Mouse (Mus musculus) 3134 (cell line): ENCODE results near the gene Gm13277.
"Not testable (repeated sequence)": the region's sequence is repeated elsewhere in the genome, so short reads cannot be mapped to it uniquely, and the experiment has no call there.

Experiments used
- DNase-seq: peaks from one replicate; pipeline ENCODE4 v3.0.0-alpha.2; 2011; ENCODE audit warnings: low spot score; ENCODE audit not compliant: insufficient read length; ENCODE audit errors: extremely low read depth

The Gm13277 gene

DNA sequence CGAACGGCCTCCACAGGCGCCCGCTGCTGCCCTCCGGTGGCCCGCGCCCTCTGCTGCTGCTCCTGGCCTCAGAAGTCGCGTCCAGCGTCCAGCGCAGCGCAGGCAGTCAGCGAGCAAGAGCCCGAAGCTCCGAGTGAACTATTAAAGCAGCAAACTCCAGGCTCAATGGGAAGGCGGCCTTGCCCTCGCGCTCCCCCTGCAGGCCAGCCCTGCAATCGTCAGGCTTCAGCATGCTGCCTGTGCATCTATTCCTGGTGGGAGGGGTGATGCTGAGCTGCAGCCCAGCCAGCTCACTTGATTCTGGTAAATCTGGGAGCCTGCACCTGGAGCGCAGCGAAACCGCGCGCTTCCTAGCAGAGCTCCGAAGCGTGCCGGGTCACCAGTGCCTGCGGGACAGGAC lies at the start of gene Gm13277:
Gene Gm13277, plus strand, starts transcription at position 231 of the 400 bp plus-strand sequence.
- not testable (repeated sequence) for DNase-seq

GRCm38 (mm10) chr4:88739036-88739435 lies 49.4 kb upstream of the Gm13277 start:
- no peak for DNase-seq

DNA sequence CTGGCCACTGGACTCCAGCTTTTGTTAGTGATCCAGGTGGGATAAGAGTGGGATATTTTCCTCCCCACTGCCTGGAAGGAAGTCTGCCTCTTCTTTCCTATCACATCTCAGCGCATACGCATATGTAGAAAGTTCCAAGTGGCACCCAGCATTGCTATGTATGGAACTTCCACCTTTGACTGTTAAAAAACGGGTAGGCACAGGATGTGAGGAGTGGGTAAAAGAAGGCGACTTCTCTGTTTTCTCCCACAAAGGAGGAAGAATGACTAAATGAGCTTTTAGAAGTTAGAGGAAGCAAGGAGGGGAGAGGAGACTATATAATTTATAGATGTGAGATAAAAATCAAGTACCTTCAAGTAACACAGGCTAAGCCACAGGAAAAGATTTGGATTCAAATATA lies 47.0 kb upstream of the Gm13277 start:
- DNase-seq = no peak

GRCm38 (mm10) chr4:88742771-88743371 lies 45.6 kb upstream of the Gm13277 start:
- DNase-seq = no peak

DNA sequence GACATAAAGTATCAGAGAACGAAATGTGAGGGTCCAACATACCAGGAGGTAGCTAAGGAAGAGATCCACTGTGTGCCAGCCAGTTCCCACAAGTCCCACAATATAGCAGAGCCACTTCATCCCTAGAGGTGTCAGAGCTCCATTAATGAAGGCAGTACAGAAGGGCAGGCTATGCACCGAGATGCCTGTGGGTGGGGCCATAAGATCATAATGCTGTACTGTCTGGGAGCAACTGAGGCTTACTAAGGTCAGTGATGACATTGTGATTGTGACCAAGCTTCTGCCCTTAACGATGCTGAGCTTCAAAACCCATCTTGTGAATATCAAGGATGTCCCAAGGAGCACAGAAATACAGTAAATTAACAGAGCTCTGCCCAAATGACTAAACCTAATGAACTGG lies 44.2 kb upstream of the Gm13277 start:
- no peak for DNase-seq

- DNase-seq = no peak
These were observed 38.5 kb upstream of the Gm13277 start for GRCm38 (mm10) chr4:88749926-88750325.

- not testable (repeated sequence) for DNase-seq
These were observed 33.6 kb upstream of the Gm13277 start, which contains the start of gene Gm13271 for GRCm38 (mm10) chr4:88754818-88755340. Gene Gm13271, plus strand, starts transcription at chr4:88754868.

GRCm38 (mm10) chr4:88756581-88757513 lies 31.6 kb upstream of the Gm13277 start:
- peak; percentile 21 for DNase-seq

DNA sequence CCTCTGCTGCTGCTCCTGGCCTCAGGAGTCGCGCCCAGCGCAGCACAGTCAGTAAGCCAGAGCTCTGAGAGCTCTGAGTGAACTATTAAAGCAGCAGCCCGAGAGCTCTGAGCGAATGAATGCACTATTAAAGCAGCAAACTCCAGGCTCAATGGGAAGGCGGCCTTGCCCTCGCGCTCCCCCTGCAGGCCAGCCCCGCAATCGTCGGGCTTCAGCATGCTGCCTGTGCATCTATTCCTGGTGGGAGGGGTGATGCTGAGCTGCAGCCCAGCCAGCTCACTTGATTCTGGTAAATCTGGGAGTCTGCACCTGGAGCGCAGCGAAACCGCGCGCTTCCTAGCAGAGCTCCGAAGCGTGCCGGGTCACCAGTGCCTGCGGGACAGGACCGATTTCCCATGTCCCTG lies 30.8 kb upstream of the Gm13277 start:
- not testable (repeated sequence) for DNase-seq

DNA sequence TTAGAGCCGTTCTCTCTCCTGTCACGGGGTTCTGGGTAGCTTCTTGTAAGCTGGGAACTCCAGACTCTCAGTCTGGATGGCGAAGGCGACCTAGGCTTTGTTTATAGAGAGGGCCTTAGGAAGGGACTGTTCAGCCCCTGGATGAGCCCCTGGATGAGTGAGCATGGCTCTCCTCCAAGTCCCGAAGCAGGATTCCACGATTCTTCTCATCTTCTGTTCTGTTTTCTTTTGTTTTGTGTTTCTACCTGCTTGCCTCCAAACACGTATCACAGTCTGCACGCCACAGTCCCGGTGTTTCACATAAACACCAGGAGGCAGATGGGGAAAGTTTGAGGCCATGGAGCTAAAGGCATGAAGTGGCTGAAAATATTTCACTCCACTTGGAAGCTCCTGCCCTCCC lies 29.7 kb upstream of the Gm13277 start:
- DNase-seq = not testable (repeated sequence)

GRCm38 (mm10) chr4:88759610-88760268 lies 28.7 kb upstream of the Gm13277 start, which contains the start of gene Gm13283:
Gene Gm13283, plus strand, starts transcription at chr4:88760119.
- DNase-seq = not testable (repeated sequence)

- not testable (repeated sequence) for DNase-seq
These were observed 28.0 kb upstream of the Gm13277 start for GRCm38 (mm10) chr4:88760431-88760830.

DNA sequence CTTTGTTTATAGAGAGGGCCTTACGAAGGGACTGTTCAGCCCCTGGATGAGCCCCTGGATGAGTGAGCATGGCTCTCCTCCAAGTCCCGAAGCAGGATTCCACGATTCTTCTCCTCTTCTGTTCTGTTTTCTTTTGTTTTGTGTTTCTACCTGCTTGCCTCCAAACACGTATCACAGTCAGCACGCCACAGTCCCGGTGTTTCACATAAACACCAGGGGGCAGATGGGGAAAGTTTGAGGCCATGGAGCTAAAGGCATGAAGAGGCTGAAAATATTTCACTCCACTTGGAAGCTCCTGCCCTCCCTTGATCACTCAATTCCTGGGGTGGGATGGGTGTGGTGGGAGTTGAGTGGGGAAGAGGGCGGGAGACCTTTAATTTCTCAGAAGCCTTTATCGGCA lies 26.7 kb upstream of the Gm13277 start:
- DNase-seq = not testable (repeated sequence)

DNA sequence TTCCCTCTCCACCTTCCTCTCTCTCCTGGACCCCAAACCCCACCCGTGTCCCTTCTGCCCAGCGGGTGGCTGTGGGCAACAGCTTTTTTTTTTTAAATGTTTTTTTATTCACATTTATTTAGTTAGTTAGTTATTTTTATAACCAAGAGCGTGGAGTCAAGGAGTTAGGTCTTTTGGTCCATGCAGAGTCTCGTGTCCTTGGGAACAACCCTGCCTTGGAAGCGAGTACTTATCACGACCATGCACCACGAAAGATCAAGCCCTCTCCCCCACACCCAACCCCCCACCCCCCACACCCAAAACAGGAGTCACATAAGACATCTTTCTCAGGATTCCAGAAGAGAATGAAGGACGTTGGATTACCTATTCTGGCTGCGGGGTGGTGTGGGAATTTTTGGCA lies 26.1 kb upstream of the Gm13277 start:
- not testable (repeated sequence) for DNase-seq

DNA sequence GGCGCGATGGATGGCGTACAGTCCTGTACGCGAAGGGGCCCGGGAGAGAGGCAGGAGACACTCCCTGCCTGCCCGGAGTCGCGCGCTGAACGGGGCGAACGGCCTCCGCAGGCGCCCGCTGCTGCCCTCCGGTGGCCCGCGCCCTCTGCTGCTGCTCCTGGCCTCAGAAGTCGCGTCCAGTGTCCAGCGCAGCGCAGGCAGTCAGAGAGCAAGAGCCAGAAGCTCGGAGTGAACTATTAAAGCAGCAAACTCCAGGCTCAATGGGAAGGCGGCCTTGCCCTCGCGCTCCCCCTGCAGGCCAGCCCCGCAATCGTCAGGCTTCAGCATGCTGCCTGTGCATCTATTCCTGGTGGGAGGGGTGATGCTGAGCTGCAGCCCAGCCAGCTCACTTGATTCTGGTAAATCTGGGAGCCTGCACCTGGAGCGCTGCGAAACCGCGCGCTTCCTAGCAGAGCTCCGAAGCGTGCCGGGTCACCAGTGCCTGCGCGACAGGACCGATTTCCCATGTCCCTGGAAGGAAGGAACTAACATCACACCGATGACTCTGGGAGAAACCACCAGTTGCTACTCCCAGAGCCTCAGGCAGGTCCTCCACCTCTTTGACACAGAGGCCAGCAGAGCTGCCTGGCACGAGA lies 24.9 kb upstream of the Gm13277 start:
- peak; percentile 83 for DNase-seq

- DNase-seq = not testable (repeated sequence)
These were observed 14.9 kb upstream of the Gm13277 start, which contains the start of gene Gm13290 for GRCm38 (mm10) chr4:88773534-88773933. Gene Gm13290, plus strand, starts transcription at chr4:88773834.

DNA sequence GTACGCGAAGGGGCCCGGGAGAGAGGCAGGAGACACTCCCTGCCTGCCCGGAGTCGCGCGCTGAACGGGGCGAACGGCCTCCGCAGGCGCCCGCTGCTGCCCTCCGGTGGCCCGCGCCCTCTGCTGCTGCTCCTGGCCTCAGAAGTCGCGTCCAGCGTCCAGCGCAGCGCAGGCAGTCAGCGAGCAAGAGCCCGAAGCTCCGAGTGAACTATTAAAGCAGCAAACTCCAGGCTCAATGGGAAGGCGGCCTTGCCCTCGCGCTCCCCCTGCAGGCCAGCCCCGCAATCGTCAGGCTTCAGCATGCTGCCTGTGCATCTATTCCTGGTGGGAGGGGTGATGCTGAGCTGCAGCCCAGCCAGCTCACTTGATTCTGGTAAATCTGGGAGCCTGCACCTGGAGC lies 11.8 kb upstream of the Gm13277 start, which contains the start of gene Gm13289:
Gene Gm13289, plus strand, starts transcription at position 301 of the 400 bp plus-strand sequence.
- not testable (repeated sequence) for DNase-seq

GRCm38 (mm10) chr4:88779550-88779949 lies 8.9 kb upstream of the Gm13277 start, which contains the start of gene Gm13272:
Gene Gm13272, plus strand, starts transcription at chr4:88779850.
- not testable (repeated sequence) for DNase-seq

DNA sequence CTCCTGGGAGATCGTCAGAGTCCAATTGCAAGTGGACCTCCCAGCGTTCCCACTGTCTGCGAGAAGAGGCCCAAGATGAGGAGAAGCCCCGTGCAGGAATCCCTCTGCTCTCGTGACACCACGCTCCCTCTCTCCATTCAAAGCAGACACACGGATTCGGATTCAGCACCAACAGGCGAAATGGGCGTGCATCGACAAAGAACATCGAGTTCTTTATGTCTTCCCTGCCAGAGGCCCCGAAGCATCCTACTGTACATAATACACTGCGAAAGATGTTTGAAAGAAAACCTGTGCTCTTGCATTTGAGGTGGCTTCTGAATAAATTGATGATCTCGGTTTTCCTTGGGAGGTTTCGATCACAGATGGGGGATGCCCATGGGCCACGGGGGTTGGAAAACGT lies 8.1 kb upstream of the Gm13277 start:
- not testable (repeated sequence) for DNase-seq

- not testable (repeated sequence) for DNase-seq
These were observed 6.6 kb upstream of the Gm13277 start, which contains the start of gene Ifnz for GRCm38 (mm10) chr4:88781831-88782230. Gene Ifnz, plus strand, starts transcription at chr4:88782131.
